Mouse (Mus musculus) monocyte, adult 5-6 weeks (primary cell): ENCODE data around the gene Nfkbie. TPM values are rescaled to one million over a fixed set of nuclear protein-coding genes. Genes with fewer than 3 reads are reported as not detected.

Source experiments
- ATAC-seq: fragments of 153-309, 156-312 bp; replicated peaks from 2 replicates; pipeline ENCODE4 v1.8.0; 2017; ENCODE audit warnings: mild to moderate bottlenecking; ENCODE audit not compliant: low TSS enrichment, insufficient number of reproducible peaks, severe bottlenecking, poor library complexity, low FRiP score
- total RNA-seq: library from RNA; stranded (forward); fragments of 200-1000, 200-491, 200-594 nt; gene quantifications from 3 replicates; pipeline ENCODE4 v1.2.3, GENCODE M21; 2017

Gene Nfkbie
- total RNA-seq, 1 experiment from 2014 or later, result 60.0 TPM

- ATAC-seq, result peak; percentile 65
Observed at GRCm38 (mm10) chr17:45573780-45574123, 18.2 kb downstream of the Nfkbie start.

- ATAC-seq, result peak; percentile 55
Observed at GRCm38 (mm10) chr17:45574129-45574761, 18.7 kb downstream of the Nfkbie start.

GRCm38 (mm10) chr17:45575123-45575897 is 19.8 kb downstream of the Nfkbie start:
- ATAC-seq, result no peak

DNA sequence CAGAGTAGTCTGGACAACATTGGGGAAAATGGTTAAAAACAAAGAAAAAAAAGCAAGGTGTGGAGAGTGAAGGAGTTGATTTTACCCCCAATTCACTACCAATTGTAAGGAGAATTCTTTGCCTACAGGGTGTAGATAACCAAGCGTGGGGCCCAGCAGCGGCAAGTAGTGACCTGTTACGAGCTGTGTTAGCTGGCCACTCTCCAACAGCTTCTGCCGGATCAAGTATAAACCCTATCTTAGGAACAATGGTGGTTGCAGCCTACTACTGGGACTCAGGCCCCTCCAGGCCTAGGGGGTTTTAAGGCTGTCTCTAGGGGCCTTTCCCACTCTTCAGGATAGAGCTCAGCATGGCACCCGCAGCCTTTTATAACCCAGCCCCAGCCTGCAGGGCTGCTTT is 22.7 kb downstream of the Nfkbie start:
- no peak for ATAC-seq

DNA sequence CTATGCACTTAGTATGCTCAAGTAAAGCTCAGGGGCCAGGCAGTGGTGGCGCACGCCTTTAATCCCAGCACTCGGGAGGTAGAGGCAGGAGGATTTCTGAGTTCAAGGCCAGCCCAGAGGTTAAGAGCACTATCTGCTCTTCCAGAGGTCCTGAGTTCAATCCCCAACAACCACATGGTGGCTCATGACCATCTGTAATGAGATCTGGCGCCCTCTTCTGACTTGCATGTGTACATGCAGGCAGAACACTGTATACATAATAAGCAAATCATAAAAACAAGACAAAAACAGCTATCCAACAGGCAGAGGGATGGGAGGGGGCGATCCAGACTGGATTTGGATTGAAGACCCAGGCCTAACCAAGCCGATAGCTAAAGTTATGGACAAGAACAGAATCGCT is 23.3 kb downstream of the Nfkbie start:
- ATAC-seq, result no peak

GRCm38 (mm10) chr17:45579554-45579953 is 24.1 kb downstream of the Nfkbie start:
- no peak for ATAC-seq

GRCm38 (mm10) chr17:45580958-45581477 is 25.5 kb downstream of the Nfkbie start:
- no peak for ATAC-seq

- peak; percentile 42; the same call in 1 of the 2 replicates for ATAC-seq
Observed at GRCm38 (mm10) chr17:45581567-45581983, 26.1 kb downstream of the Nfkbie start.

DNA sequence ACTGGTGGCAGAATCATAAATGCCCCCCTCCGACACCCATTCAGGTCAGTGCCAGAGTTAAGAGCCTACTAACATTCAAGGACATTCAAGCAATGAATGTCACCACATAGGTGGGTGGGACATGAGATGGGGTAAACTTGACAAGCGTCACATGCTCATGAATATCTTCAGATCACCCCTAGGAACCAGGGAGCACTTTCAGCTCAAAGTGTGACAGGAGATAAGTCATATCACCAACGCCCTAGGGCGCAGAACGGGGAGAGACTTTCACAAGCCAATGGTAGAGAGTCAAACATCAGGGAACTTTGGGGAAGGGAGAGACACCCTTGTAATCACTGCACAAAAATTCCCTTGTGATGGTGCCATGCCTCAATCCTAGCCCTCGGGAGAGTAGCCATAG is 26.7 kb downstream of the Nfkbie start:
- ATAC-seq, result no peak

- no peak for ATAC-seq
Observed at GRCm38 (mm10) chr17:45582715-45583355, 27.3 kb downstream of the Nfkbie start.

DNA sequence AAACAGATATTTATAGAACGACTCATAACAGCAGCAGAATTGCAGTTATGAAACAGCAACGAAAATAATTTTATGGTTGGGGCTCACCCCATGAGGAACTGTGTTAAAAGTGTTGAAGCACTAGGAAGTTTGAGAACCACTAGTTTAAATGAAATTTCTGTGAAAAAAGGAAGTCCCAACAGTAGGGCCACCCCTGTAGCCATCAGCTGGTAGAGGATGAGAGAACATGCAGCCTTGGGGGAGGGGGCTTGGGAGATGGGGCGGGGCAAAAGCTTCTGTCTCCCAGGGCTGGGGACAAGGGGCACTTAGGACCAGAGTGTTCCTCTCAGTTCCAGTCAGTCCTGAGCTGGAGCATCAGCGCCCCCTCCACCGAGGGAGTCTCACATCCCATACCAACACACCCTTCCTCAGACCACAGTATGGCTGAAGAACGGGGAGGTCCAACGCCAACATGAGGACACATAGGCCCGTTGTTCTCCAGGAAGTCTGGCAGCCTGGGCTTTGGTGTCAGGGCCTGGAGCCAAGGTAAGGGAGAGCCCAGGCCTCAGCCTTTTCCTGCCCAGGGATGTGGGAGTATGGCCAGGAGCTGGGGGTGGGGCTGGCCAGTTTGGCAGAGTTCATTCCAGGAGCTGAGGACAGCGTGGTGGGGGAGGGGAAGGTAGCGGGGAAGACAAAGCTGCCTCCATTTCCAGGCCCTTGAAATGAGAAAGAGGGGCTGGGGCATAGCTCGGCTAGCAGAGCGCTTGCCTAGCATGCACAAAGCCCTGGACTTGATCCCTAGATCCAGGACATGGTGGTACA is 28.8 kb downstream of the Nfkbie start:
- peak; percentile 20; the same call in 1 of the 2 replicates for ATAC-seq

DNA sequence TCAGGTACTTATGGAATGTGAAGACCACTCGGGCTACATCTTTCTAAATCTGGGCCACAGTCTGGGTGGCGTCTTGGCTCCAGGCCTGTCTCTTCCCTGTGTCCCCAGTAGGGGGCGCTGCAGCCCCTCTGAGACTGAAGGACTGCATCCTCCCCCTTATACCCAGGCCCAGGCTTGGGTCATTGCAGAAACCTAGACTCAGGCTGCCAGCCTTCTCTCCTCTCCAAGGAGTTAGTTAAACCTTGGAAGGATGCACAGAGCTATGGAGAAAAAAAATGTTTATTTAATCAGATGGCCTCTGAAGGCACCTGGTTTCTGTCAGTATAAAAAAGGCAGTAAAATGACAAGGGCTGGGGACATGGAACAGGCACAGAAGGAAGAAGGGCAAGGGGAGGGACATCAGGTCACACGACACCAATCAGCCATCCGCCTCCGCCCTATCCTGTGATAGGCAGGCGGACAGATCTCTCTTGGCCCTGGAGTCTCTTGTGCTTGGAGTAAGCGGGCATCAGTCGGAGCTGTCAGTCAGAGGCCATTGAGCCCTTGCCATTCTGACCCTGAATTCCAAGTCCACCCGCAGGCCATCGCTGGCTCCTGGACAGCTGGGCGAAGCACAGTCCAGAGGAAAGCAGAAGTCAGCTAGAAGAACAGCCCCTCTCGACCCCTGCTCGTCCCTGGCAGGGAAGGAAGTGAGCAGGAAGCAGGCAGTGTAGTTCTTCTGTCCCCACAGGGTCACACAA is 29.6 kb downstream of the Nfkbie start:
- peak; percentile 48 for ATAC-seq

DNA sequence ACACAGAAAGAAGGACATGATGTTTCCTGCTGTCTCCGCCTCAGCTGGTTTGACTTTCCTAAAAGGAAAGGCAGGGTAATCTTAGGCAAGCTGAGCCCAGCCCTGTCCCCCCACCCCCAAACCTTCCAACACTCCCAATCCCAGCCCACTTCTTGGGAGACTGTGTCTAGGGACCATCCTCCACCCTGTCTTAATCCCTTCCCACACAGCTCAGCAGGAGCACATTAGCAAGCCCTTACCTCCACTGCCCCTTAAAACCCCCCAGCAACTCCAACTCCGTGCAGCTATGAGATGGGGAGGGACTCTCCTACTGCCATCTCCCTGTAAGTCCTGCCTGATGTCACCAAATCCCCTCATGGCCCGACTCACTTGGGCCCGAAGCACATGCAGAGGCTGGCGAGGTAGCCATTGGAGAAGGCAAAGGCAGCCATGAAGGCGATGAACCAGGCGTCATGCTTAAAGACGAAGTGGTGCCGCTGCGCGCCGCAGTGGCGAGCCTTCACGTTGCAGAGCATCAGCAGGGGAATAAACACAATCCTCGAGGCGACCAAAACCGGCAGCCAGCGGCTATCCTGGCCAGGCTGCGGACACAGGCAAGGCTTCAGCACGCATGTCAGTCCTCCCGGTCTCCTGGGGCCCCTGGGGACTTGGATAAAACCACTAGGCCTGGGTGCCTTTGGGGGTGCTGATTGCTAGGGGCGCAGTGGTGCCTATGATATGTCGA is 30.4 kb downstream of the Nfkbie start:
- ATAC-seq, result no peak

DNA sequence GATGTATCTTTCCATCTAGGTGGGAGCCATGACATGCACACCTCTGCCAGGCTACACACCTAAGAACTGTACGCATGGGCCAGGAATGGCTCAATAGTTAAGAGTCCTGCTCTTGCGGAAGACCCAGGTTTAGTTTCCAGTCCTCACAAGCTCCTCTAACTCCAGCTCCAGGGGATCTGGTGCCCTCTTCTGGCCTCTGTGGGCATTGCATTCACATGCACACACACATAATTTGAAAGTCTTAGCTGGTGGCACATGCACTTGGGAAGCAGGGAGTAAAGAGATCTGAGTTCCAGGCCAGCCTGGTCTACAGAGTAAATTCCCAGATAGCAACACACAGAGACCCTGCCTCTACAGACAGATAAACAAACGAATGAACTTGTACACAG is 30.9 kb downstream of the Nfkbie start:
- ATAC-seq, result no peak

GRCm38 (mm10) chr17:45588370-45588769 is 32.9 kb downstream of the Nfkbie start:
- no peak for ATAC-seq

- ATAC-seq, result no peak
Observed at GRCm38 (mm10) chr17:45589236-45589635, 33.7 kb downstream of the Nfkbie start.

- ATAC-seq, result no peak
Observed at GRCm38 (mm10) chr17:45589844-45590243, 34.3 kb downstream of the Nfkbie start.

DNA sequence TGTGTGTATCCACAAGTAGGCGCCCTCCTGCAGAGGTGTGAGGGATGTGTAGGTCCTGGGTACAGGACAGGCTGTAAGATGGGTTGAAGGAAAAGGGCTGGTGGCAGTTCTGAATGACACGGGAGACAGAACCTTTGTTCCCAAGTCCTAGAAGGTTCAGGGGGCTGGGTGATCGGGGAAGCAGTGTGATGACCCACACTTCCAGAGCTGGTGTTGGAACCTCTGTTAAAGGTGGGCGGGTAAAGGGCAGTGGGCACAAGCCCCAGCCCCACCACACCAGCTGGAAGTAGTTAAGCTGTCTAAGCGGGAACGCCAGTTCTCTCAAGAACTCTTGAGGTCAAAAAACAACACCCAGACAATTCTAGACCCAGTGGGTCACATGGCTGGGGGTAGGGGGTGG is 34.9 kb downstream of the Nfkbie start:
- ATAC-seq, result no peak
